Mouse (Mus musculus): ENCODE results near the gene Urgcp. TPM values are rescaled to one million over a fixed set of nuclear protein-coding genes. Genes with fewer than 3 reads are reported as not detected.

The Urgcp gene
- polyA plus RNA-seq, 1 experiment from 2014 or later = 22.8 TPM

DNA sequence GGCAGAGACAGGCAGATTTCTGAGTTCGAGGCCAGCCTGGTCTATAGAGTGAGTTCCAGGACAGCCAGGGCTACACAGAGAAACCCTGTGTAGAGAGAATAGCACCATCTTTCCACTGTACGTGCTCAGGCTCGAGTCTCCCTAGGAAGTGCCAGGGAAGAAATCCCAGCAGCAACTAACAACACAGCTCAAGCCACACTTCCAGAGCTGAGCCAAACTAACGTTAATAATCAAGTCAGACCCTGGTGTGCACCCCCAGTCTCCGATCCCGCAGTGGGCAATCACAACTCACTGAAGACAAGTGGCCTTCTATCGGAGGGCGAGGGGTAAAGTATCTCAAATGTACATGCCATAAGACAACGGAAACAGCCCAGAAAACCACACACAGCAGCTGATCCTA, 32.6 kb downstream of the Urgcp start:
- 0 out of 2 replicates have a peak, but pooled peaks cover 5% of the 10 kb centered on the region for H3K36me3 ChIP-seq (ENCODE audit: insufficient read depth, low read length)
- H3K27ac ChIP-seq = no peak overlapping the region
- TF ChIP-seq CTCF (IDR thresholded peaks at IDR 0.05; ENCODE audit: low read depth) = no peak
- H3K9me3 ChIP-seq (replicated peaks; ENCODE audit: low read length) = no peaks in the 10 kb centered on the region
- no peaks in the 10 kb centered on the region for H3K27me3 ChIP-seq (ENCODE audit: insufficient read depth, low read length)
- 0 out of 2 replicates have a peak, but pooled peaks cover 2% of the 10 kb centered on the region for H3K4me1 ChIP-seq (replicated peaks; ENCODE audit: insufficient read depth, low read length)
- no peak overlapping the region for H3K4me2 ChIP-seq (ENCODE audit: low read length)
- no peak overlapping the region for H3K9ac ChIP-seq (ENCODE audit: low read depth, low read length)
- WGBS = 89% methylated on average over 9 of the region's 9 CpGs
- no peak for ATAC-seq (replicated peaks; ENCODE audit: low FRiP score, low read depth)
- H3K4me3 ChIP-seq (replicated peaks; ENCODE audit: low read depth, low read length) = no peak overlapping the region
- no peak for DNase-seq (ENCODE audit: low spot score)

DNA sequence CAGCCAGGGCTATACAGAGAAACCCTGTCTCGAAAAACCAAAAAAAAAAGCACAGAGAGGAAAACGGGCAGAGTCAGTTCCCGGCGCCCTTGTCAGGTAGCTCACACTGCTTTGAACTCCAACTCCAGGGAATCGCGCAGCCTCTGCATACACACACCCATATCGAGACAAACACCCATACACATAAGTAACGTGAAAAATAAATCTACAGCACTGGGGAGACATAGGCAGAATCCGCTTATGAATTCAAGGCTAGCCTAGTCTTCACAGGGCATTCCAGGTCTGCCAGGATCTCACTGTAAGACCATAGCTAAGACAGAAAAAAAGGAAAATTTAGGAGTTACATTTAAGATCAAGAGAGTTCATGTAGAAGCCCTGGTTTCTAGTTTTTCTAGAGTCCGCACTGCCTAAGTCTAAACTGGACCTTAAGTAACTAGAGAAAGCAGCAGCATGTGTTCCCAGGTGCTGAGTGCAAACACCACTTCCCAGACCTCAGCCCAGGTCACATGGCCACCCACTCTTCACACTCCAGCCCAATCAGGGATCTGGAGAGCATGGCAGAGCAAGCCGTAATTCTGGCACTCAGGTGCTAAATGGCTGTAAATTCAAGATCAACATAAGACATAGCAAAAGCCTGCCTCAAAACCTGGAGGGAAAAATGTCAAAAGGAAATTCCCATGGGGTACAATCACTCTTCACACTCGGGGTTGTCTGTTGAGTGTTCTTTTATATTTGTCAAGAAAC, 43.4 kb downstream of the Urgcp start:
- H3K4me3 ChIP-seq (replicated peaks; ENCODE audit: low read depth, low read length) = no peak overlapping the region
- H3K9ac ChIP-seq (ENCODE audit: low read depth, low read length) = no peak overlapping the region
- no peak for DNase-seq (ENCODE audit: low spot score)
- H3K27ac ChIP-seq = no peak overlapping the region
- no peak overlapping the region for H3K4me2 ChIP-seq (ENCODE audit: low read length)
- WGBS = 92% methylated on average over 12 of the region's 12 CpGs
- no peak for ATAC-seq (replicated peaks; ENCODE audit: low FRiP score, low read depth)
- peaks cover 39% of the 10 kb centered on the region for H3K36me3 ChIP-seq (ENCODE audit: insufficient read depth, low read length)
- H3K27me3 ChIP-seq (ENCODE audit: insufficient read depth, low read length) = no peaks in the 10 kb centered on the region
- H3K4me1 ChIP-seq (replicated peaks; ENCODE audit: insufficient read depth, low read length) = no peaks in the 10 kb centered on the region
- H3K9me3 ChIP-seq (replicated peaks; ENCODE audit: low read length) = no peaks in the 10 kb centered on the region
- no peak for TF ChIP-seq CTCF (IDR thresholded peaks at IDR 0.05; ENCODE audit: low read depth)

DNA sequence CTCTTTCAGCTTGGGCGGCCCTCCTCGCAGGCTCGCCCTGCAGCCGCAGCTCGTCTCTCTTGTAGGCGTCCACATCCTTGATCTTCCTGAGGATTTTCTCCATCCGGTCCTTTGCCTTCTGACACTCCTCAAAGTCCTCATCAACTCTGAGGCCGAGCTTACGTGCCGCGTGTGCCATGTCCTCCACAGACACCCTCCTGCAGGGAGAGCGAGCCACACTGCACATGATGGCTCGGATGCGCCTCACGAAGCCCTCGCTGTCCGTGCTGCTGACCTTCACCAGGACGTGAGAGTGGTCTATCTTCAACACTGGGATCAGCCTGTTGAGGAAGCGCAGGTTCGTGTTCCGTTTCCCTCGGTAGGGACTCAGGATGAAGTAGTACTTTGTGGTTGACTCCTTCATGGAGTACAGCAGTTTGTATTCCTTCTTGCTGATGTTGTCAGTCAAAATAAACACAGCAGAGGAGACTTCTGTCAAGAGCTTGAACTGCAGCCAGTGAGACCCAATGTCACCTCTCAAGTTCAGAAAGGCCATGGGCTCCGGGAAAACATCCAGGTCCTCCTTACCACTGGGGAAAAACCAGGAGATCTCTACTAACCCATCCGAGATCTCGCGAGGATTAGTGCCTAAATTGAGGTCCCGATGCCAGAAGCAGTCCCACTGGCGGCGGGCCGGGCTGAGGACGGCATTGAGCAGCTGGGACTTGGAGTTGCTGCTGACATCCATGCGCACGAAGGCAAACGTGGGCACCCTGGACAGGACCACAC, 45.1 kb downstream of the Urgcp start:
- Histone ChIP-seq H3K36me3 (ENCODE audit: insufficient read depth, low read length) (peaks cover 39% of the 10 kb centered on the region), H3K27me3 (ENCODE audit: insufficient read depth, low read length) (no peaks in the 10 kb centered on the region), H3K9me3 (replicated peaks; ENCODE audit: low read length) (no peaks in the 10 kb centered on the region), H3K9ac (ENCODE audit: low read depth, low read length) (no peak overlapping the region), H3K27ac (no peak overlapping the region), H3K4me2 (ENCODE audit: low read length) (no peak overlapping the region), H3K4me1 (replicated peaks; ENCODE audit: insufficient read depth, low read length) (no peaks in the 10 kb centered on the region), H3K4me3 (replicated peaks; ENCODE audit: low read depth, low read length) (no peak overlapping the region)
- no peak for ATAC-seq (replicated peaks; ENCODE audit: low FRiP score, low read depth)
- 92% methylated on average over 34 of the region's 34 CpGs for WGBS
- TF ChIP-seq CTCF (IDR thresholded peaks at IDR 0.05; ENCODE audit: low read depth) = no peak
- DNase-seq (ENCODE audit: low spot score) = no peak

DNA sequence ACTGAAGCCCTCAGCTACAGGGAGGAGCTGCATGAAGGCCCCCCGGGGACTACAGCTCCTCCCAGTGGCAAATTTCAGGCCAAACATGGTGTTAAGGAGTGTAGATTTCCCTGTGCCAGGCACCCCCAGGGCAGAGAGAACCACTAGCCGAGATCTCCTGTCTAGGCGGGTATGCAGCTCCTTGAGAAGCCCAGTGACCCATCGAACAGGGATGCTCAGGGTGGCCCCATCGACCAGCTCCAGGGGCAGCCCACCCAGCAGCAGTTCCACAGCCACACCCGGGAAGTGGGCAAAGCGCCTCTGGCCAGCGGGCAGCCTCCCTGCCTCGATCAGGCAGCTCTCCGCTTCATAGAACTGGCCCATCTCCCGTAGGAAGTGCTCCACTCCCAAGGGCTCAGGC, 45.9 kb downstream of the Urgcp start:
- no peaks in the 10 kb centered on the region for H3K4me1 ChIP-seq (replicated peaks; ENCODE audit: insufficient read depth, low read length)
- no peak overlapping the region for H3K27ac ChIP-seq
- H3K4me2 ChIP-seq (ENCODE audit: low read length) = no peak overlapping the region
- H3K9ac ChIP-seq (ENCODE audit: low read depth, low read length) = no peak overlapping the region
- no peaks in the 10 kb centered on the region for H3K27me3 ChIP-seq (ENCODE audit: insufficient read depth, low read length)
- DNase-seq (ENCODE audit: low spot score) = no peak
- WGBS = 91% methylated on average over 11 of the region's 11 CpGs
- no peak for TF ChIP-seq CTCF (IDR thresholded peaks at IDR 0.05; ENCODE audit: low read depth)
- H3K36me3 ChIP-seq (ENCODE audit: insufficient read depth, low read length) = peaks cover 33% of the 10 kb centered on the region
- ATAC-seq (replicated peaks; ENCODE audit: low FRiP score, low read depth) = no peak
- H3K4me3 ChIP-seq (replicated peaks; ENCODE audit: low read depth, low read length) = no peak overlapping the region
- no peaks in the 10 kb centered on the region for H3K9me3 ChIP-seq (replicated peaks; ENCODE audit: low read length)

DNA sequence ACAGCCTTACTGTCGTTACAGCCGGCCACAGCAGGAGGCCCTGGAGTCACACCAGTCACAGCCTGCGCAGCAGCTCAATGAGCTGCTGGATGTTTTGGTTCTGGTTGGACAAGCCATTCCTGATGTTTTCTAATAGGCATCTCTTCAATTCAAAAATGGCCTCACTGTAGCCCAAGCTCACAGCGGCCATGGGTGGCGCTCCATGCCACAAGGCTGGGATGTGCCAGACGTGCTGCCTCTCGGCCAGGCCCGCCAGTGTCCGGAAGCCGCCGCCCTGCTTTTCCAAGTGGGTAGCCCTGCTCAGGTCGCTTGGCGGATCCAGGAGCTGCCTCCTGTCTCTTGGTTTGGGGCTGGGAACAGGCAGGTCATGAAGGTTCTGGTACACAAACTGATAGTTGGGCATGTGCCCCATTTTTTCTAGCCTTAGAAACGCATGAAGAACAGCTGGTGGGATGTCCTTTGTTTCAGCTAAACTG, 46.5 kb downstream of the Urgcp start, which contains the start of gene Mrps24:
Gene Mrps24, minus strand, starts transcription at position 51 of the 476 bp plus-strand sequence.
- Histone ChIP-seq H3K4me1 (replicated peaks; ENCODE audit: insufficient read depth, low read length) (no peaks in the 10 kb centered on the region), H3K27me3 (ENCODE audit: insufficient read depth, low read length) (no peaks in the 10 kb centered on the region), H3K4me2 (ENCODE audit: low read length) (no peak within 1 kb of the TSS), H3K9ac (ENCODE audit: low read depth, low read length) (no peak within 1 kb of the TSS), H3K4me3 (replicated peaks; ENCODE audit: low read depth, low read length) (no peak within 1 kb of the TSS), H3K9me3 (replicated peaks; ENCODE audit: low read length) (no peaks in the 10 kb centered on the region), H3K27ac (no peak within 1 kb of the TSS), H3K36me3 (ENCODE audit: insufficient read depth, low read length) (peaks cover 33% of the 10 kb centered on the region)
- TF ChIP-seq CTCF (IDR thresholded peaks at IDR 0.05; ENCODE audit: low read depth) = no peak
- DNase-seq (ENCODE audit: low spot score) = no peak
- ATAC-seq (replicated peaks; ENCODE audit: low FRiP score, low read depth) = no peak
- 90% methylated on average over 14 of the region's 14 CpGs for WGBS

- H3K36me3 ChIP-seq (ENCODE audit: insufficient read depth, low read length) = peaks cover 33% of the 10 kb centered on the region
- no peaks in the 10 kb centered on the region for H3K27me3 ChIP-seq (ENCODE audit: insufficient read depth, low read length)
- no peak overlapping the region for H3K4me2 ChIP-seq (ENCODE audit: low read length)
- no peak for DNase-seq (ENCODE audit: low spot score)
- no peaks in the 10 kb centered on the region for H3K9me3 ChIP-seq (replicated peaks; ENCODE audit: low read length)
- ATAC-seq (replicated peaks; ENCODE audit: low FRiP score, low read depth) = no peak
- no peak overlapping the region for H3K9ac ChIP-seq (ENCODE audit: low read depth, low read length)
- 87% methylated on average over 9 of the region's 9 CpGs for WGBS
- no peak overlapping the region for H3K4me3 ChIP-seq (replicated peaks; ENCODE audit: low read depth, low read length)
- no peaks in the 10 kb centered on the region for H3K4me1 ChIP-seq (replicated peaks; ENCODE audit: insufficient read depth, low read length)
- TF ChIP-seq CTCF (IDR thresholded peaks at IDR 0.05; ENCODE audit: low read depth) = no peak
- no peak overlapping the region for H3K27ac ChIP-seq
Observed at GRCm38 (mm10) chr11:5715179-5715578, 47.0 kb downstream of the Urgcp start.
